Mouse (Mus musculus): ENCODE results near the gene Casz1. TPM values are rescaled to one million over a fixed set of nuclear protein-coding genes. Genes with fewer than 3 reads are reported as not detected.

The Casz1 gene
- total RNA-seq, 1 experiment from 2014 or later, result 2.5 TPM

DNA sequence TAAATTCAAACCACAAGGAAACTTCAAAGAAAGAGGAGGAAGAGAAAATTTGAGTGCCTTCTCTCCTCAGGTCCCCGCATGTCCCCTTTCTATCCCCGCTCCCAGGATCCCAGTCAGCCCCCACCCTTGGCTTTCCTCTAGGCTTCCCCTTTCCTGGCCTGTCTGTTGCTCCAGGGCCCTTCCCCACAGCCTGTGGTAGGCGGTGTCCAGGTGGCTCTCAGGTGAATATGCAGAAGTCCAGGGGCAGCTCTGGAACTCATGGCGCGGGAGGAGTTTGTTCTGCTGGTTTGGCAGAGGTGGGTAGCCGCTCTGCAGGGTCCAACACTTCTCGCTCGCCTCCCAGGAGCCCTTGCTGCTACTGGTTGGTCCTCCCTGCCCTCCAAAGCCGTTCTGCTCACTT lies 68.1 kb downstream of the Casz1 start:
- ATAC-seq (replicated peaks; ENCODE audit: low read depth, poor library complexity, severe bottlenecking), result no peak

DNA sequence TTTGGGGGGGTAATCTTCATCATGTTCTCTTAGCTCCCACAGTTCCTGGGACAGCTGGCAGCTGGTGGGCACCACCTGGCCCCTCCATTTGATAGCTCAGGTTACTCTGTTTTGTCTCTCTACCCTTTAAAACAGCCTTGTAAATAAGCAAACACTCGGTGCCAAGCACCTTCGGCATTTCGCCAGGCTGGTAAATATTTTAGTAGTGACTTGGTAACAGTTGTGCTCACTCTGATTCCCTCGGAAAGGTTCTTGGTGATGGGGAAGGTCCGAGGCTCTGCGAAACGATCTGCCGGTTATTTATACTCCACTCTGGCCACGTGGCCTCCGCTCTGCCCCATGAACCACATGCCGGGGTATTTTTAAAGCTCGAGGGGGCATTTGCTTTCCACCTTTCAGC lies 68.6 kb downstream of the Casz1 start:
- ATAC-seq (replicated peaks; ENCODE audit: low read depth, poor library complexity, severe bottlenecking), result no peak

DNA sequence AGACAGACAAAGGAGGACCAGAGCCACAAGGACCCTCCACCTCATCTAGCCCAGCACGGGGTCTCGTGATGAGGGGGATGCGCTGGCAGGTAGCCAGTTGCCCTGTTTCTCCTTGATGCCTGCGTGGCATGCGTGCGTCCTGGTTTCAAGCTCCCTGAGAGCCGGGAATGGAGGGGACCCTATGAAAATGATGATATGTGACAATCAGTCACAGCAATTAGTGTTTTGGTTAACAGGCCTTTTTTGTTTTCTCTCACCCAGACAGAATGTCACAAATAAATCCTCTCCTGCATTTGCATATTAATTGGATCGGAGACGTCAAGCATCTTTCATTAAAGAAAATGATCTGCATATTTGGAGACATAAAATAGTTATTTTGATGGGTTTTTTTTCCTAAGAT lies 71.9 kb downstream of the Casz1 start:
- ATAC-seq (replicated peaks; ENCODE audit: low read depth, poor library complexity, severe bottlenecking), result no peak

DNA sequence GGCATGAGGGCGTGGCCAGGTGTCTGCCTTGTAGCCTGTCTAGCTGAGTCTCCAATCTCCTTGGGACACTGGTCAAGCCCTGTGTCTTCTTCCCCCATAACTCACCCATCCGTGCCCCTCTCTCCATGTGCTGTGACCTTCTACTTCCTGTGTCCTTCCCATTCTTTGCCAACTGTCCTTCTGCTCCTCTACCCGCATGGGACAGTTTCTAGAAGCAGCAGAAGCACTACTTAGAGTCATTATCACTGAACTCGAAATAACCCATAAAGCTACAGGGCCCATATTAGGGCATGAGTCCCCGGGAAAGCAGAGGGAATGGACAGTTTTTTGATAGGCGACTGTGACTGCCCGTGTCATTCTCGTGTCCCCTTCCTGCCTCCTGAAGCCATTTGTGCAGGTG lies 72.6 kb downstream of the Casz1 start:
- no peak for ATAC-seq (replicated peaks; ENCODE audit: low read depth, poor library complexity, severe bottlenecking)

DNA sequence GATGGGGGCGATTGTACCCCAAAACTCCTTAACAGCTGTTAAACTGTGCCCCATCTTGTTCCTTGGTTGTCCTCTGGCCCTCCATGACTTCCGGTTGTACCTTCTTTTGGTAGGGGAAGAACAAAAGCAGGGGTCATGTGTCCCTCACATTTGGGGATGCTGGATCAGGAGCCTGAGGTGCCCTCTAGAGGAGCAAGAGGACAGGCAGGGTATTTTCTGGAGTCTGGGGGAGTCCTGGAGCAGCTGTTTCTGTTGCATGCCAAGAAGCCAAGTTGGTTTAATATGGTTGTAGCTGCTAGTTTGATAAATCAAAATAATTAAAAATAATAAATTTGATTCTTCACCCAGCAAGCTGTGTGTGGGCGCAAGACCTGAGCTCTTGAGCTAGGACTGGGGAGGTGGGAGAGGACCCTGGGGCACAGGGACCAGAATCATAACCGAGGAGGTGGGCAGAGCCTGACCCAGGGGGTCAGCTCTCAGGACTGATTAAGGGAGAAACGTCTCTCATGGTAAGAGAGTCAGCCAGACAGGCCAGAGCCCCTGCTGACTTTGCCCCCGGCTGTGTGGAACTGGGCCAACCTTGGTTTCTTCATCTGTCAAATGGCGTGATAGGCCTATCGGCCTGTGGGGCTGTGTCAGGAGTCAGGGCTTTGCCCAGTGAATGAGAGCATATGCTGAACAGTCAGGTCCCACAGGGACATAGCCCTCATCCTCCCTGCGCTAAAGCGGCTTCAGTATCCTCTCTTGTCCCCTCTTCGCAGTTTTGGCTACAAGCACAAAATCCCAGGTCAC lies 74.2 kb downstream of the Casz1 start:
- ATAC-seq (replicated peaks; ENCODE audit: low read depth, poor library complexity, severe bottlenecking), result no peak

DNA sequence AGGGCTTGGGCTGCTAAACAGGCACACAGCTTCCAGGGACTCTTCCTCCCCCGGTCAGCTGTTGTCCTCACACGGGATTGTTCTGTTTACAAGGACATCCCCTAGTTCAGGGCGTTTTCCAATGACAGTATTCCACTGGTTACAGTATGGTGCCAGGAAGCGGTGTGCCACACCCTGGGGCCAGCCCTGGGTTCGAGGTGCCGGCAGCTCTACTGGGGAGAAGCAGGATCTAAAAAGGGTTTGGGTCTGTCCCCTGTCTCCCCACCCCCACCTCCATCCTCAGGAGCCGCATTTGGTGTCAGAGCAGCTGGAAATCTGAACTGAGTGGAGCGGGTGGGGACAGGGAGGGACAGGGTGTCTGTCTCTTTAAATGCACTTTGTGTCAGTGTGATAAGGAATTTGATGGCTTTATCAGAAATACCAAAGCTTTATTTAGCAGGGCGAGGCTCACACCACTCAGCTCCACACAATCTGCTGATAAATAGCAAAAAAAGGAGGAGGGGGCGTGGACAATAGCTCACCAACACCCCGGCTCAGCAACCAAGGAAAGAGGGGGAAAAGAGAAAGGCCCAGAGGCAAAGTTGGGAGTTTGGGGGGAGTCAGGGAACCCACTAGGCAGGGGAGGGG lies 74.9 kb downstream of the Casz1 start:
- 0 out of 2 replicates have a peak, but pooled peaks have one; percentile 14 for ATAC-seq (replicated peaks; ENCODE audit: low read depth, poor library complexity, severe bottlenecking)

DNA sequence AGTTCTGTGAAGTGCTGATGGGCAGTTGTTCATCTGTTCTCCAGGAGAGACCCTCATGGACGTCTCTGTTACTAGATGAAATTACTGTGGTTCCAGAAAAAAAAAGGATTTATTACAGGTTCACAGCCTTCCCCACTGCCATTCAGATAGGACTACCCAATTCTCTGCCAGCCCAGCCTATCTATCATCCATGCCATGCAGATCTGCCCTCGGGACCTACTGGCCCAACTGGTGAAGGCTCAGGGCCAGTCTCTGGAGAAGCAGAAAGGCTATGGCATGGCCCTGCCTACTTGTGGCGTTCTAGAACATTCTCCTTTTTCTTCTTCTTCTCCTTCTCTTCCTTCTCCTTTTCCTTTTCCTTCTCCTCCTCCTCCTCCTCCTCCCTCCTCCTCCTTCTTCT lies 75.4 kb downstream of the Casz1 start:
- no peak for ATAC-seq (replicated peaks; ENCODE audit: low read depth, poor library complexity, severe bottlenecking)

DNA sequence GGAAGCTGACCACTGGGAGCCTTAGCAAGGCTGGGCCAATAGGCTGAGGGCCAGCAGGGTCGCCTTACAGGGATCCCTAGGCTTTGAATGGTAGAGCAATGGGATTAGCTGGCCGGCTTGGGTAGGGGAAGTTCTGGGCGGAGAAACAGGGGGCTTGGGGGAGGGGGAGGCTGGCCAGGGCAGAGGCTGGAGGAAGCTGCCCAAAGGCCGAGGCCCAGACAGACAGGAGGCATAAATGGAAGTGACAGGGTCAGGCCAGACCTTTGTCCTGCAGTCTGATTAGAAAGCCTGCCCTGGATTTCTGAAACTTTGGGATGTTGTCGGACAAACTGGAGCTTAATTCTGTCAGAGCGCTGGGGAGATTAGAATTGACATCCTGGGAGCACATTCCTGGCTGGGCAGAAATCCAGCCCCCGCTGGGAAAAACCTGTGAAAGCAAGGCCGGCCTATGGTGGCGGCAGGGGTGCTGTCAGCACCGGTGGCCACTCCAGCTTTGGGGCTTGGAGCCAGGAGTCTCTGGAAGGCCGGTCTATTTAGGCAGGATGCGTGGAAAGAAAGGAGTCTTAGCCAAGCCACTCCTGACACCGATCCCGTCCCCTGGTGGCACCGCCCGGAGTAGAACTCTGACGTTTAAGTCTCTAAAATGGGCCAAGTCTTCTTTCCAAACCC lies 76.9 kb downstream of the Casz1 start:
- no peak for ATAC-seq (replicated peaks; ENCODE audit: low read depth, poor library complexity, severe bottlenecking)

DNA sequence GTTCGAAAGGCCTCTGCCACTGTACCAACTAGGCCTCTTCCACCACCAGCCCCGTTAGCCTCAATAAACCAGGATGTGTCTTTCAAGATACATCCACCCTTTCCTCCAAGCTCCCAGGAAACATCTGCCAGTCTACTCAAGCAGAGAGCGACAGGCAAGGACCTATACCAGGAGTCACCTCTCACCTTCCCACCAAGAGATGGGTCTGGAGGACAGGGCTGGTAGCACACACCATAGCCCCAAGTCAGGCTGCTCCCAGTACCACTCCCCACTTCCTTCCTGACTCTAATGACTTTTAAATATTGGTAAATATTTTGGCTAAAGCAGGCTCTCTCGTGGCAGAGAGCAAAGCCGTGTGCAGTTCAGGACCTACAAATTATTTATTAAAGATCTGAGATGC lies 77.6 kb downstream of the Casz1 start:
- ATAC-seq (replicated peaks; ENCODE audit: low read depth, poor library complexity, severe bottlenecking), result no peak

DNA sequence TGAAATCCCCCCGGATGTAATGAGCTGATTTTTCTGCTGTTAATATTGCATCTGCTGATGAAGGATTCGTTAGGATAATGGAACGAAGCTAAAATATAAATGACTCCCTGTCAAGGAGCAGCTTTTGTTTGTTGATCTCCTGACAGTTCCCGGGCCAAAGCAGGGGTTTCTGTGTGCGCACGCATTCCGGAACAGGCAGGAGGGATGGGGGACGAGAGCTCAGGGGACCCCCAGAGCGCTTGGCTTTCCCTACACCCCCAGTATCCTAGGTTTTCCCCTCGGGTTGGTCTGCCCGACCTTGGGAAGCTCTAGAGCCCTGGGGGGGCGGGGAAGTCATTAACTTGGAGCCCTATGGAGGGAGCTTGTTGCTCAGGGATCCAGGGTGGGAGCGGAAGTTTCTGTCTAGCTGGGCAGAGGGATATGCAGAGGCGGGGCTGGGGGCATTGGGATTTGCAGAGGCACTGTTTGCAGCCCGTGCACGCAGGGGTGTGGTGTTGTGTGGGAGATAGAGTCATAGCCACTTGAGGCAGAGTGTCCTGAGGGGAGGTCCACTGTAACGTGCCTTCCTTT lies 78.2 kb downstream of the Casz1 start:
- ATAC-seq (replicated peaks; ENCODE audit: low read depth, poor library complexity, severe bottlenecking), result no peak

DNA sequence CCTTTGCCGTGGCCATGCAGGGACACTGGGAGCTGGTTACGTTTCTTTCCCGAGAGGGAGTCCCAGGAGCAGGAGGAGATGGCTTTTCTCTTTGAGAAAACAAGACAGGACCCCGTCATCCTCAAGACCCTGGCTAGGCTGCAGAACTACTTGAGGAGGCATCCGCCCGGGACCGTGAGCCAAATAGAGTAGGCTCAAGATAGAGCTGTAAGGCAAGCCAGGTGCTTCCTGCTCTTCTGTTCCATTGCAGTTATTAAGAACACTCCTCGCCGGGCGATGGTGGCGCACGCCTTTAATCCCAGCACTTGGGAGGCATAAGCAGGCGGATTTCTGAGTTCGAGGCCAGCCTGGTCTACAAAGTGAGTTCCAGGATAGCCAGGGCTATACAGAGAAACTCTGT lies 80.4 kb downstream of the Casz1 start:
- ATAC-seq (replicated peaks; ENCODE audit: low read depth, poor library complexity, severe bottlenecking), result no peak

DNA sequence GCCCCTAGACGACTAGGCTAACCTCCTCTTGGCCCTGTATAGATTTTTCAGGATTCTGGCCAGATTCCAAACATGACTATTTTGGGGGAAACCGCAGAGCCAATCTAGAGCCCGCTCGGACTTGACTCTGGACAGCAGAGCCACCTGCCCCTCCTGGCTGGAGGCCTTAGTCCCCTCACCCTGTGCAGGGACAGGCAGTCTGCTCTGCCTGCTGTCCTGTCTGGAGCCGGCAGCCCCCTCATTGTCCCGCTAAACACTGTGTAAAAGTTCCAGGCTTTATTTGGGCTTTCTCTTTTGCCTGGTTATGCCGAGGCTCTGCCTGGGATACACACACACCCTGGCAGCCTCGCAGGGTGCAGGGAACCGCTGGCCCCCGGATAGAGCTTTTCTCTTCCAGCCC lies 81.2 kb downstream of the Casz1 start:
- no peak for ATAC-seq (replicated peaks; ENCODE audit: low read depth, poor library complexity, severe bottlenecking)

DNA sequence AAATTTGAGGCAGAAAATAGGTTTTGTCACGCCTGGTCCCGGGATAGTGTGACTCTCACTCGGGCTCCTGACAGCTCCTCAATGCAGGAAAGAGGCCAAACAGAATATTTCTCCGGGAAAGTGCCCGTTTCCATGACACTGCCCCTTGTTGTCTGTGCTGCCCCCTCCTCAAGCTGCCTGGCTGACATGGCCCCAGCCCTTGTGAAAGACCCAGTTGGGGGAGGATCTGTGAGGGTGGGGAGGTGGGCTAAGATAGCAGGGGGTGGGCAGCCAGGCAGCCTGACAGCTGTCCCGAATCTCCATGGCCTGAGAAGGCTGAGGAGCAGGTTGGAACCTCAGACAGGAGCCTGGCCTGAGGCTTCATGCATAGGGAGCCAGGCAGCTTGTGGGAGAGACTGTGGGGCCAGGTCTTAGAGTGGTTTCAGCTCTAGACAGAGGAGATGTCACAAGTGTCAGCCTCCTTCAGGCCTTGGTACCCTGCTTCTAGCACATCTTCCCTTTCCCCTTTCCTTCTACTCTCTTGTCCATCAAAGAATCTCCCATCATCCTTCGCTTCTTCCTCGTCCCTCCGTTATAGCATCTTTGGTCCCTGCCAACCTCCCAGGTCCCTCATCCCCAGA lies 81.8 kb downstream of the Casz1 start:
- no peak for ATAC-seq (replicated peaks; ENCODE audit: low read depth, poor library complexity, severe bottlenecking)

DNA sequence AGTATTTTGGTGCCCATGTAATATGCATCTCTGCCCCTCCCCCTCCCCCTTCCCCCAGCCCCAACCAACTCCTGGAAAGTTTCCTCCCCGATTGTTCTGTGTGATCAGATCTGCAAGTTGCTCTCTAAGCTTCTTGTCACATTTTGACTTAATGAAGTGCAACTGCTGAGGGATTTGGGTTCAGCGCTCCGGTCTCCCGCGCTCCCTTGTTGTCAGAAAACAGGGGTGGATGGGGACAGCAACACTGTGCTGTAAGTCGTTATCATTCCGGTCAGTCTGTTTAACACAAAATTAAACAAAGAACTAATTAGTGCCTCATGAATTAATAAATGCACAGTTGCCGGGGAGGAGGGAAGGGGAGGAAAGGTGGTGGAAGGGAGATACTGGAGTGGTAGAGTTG lies 84.0 kb downstream of the Casz1 start:
- no peak for ATAC-seq (replicated peaks; ENCODE audit: low read depth, poor library complexity, severe bottlenecking)

DNA sequence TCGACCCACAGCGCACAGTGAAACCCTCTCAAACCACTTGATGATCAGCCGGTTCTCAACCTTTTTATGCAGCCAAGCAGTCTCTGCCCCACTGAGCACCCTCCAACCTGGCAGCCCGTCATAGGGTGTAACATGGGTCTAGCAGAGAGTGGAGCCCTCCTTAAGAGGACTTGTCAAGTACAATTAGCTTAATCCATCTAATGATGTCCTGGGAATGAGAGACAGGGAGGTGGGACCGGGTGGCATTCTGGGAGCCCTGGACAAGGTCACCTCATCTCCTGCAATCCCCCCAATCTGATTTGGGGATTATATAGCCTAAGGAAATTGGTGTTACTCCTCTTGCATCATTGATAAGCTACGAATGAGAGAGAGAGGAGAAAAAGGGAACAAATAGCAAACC lies 84.8 kb downstream of the Casz1 start:
- ATAC-seq (replicated peaks; ENCODE audit: low read depth, poor library complexity, severe bottlenecking), result no peak

DNA sequence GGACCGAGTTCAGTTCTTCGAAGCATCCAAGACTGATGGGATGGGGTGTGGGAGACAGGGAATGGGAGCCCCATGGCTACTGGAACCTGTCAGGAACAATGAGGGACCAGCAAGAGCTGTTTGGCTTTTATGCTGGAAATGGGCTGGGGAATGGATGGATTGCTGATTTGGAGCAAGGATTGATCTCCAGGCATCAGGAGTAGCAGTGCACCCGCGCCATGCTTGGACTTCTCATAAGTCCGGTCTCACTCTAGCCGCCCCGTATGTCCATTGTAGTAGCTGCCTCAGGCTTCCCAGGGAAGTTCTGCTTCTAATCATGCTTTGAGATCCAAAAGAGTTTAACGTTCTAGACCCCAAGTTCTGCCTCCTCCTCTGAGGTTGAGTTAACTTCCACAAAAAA lies 86.2 kb downstream of the Casz1 start:
- no peak for ATAC-seq (replicated peaks; ENCODE audit: low read depth, poor library complexity, severe bottlenecking)

DNA sequence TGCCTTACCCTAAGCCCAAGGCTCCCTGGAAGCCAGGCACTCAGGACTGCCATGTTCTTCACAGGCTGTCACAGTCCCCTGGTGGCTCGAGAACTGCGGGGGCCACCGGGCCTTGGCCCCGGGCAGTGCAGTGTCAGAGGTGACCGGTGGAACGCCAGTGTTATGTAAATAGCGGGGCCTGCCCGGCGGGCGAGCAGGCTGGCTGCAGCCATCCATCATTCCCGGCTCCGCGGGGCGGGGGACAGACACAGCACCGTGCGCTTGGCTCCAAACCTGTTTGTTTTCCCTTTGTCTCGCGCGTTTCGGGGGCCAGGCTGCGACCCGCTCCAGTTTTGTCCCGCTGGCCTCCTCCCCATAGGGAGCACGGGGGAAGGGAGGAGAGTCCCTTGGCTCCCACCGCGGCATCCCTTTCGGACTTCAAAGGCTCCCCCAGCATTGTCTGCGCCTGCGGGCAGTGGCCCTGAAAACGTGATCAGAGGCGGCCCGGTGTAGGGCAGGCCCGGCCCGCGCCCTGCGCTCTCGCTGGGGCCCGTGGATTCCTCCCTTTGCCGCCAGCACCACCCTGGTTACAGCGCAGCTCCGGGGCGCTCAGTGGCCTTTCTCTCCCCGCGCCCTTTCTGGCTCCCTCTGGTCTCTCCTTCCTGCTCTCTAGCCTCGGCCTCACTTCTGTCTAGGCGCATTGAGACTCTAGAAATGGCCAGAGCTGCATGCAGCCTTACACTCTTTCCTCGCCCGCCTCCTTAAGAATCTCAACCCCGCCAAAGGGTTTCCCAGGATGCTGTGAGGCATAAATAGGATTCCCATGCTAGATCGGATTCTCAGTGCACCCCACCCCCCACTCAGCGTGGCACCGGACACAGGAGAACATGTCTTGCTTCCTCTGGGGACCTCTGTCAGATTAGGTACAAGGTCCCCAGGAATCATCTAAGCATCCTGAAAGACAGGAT lies 86.9 kb downstream of the Casz1 start:
- ATAC-seq (replicated peaks; ENCODE audit: low read depth, poor library complexity, severe bottlenecking), result peak; percentile 63

DNA sequence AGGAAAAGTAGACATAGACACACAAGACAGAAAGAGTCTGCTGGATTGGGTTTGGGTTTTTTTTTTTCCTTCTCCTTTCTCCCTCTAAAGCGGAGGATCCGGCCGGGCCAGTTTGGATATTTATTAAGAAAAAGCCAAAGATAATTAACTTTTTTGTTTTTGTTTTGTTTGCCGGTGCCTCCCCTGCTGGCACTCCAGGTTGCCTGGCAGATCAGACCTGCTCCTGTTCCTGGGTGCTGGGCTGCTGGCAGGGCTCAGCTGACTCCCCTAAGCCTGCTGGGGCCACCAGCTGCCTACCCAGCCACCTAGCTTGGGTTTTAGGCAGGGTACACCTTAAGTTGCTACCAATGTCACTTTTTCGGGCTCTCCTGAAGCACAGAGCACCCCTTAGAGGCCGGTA lies 91.9 kb downstream of the Casz1 start:
- ATAC-seq (replicated peaks; ENCODE audit: low read depth, poor library complexity, severe bottlenecking), result no peak

DNA sequence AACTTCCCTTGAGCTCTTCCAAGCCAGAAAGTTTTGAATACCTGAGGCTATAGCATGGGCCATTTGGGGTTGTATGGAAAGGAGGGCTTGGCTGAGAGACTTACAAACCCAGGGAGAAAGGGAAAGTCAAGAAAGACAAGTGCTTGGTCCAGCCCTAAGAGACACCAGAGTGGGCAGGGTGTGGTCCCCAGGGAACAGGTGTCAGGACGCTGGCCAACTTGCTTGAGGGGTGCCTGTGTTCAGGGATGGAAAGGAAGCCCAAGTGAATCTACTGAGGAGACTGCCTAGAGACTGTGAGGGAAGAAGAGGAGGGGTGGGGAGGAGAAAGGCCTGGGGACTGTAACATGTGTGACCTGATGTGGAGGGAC lies 95.7 kb downstream of the Casz1 start:
- ATAC-seq (replicated peaks; ENCODE audit: low read depth, poor library complexity, severe bottlenecking), result no peak

Measured in common myeloid progenitor, adult 5-6 weeks (primary cell).